ENCODE assay signal across 12 mouse cellular contexts in genomic region chr9:51883319-51883718, GRCm38 (mm10).
DNase-seq lines count a peak whose midpoint lies in the region; ATAC-seq and TF ChIP-seq lines count a peak whose summit lies in the region.
"Had no signal": no experiment of that assay in that cellular context is flagged by ENCODE, and none has a peak within 500 bp of the region (broad histone marks: within the 10 kb centered on the region; RNA-seq: fewer than 3 reads in every experiment).

No protein-coding gene starts in this region.

- no peak overlapping the region for H3K4me2 ChIP-seq in limb, embryonic 15.5 days
- H3K4me2 ChIP-seq: forebrain, embryonic 15.5 days had no signal

- H3K27ac ChIP-seq in embryonic fibroblast, embryonic 13.5 days (ENCODE audit: insufficient read depth, low read length) = peak overlapping the region; percentile 49
- peak overlapping the region; percentile 54; the same call in 1 of the 2 replicates for H3K27ac ChIP-seq in limb, embryonic 15.5 days
- H3K27ac ChIP-seq in thymus, adult 2 months (ENCODE audit: control insufficient read depth, insufficient read depth, low read length) = no peak overlapping the region
- H3K27ac ChIP-seq: forebrain, embryonic 15.5 days had no signal

- H3K4me3 ChIP-seq in lung, adult 2 months (replicated peaks; ENCODE audit: extremely low read depth, low read depth, low read length) = no peak overlapping the region
- H3K4me3 ChIP-seq in embryonic fibroblast, embryonic 13.5 days (ENCODE audit: insufficient read depth, low read length) = no peak overlapping the region
- H3K4me3 ChIP-seq in limb, embryonic 15.5 days = no peak overlapping the region
- no peak overlapping the region for H3K4me3 ChIP-seq in thymus, adult 2 months (ENCODE audit: control insufficient read depth, insufficient read depth, low read length)
- H3K4me3 ChIP-seq: forebrain, embryonic 15.5 days had no signal

- H3K27me3 ChIP-seq in limb, embryonic 15.5 days = no peaks in the 10 kb centered on the region
- H3K27me3 ChIP-seq in thymus, adult 2 months (ENCODE audit: control insufficient read depth, insufficient read depth, low read length) = no peaks in the 10 kb centered on the region
- H3K27me3 ChIP-seq: forebrain, embryonic 15.5 days had no signal

- ATAC-seq in limb, embryonic 15.5 days (ENCODE audit: insufficient number of reproducible peaks, low FRiP score, low TSS enrichment, low read depth) = 0 out of 2 replicates have a peak, but pooled peaks have one; percentile 19
- ATAC-seq: forebrain, embryonic 15.5 days had no signal

- no peaks in the 10 kb centered on the region for H3K36me3 ChIP-seq in limb, embryonic 15.5 days
- no peaks in the 10 kb centered on the region for H3K36me3 ChIP-seq in thymus, adult 2 months (ENCODE audit: control insufficient read depth, insufficient read depth, low read length)
- H3K36me3 ChIP-seq: forebrain, embryonic 15.5 days had no signal

- peak; percentile 10 to 24 for DNase-seq in lung, adult 18-20 months
- DNase-seq in lung, adult 2 months = no peak
- DNase-seq in adrenal gland, adult 2 months = peak; percentile 85
- no peak for DNase-seq in thymus, postnatal 14 days
- DNase-seq in thymus, adult 2 months = no peak
- DNase-seq: cerebellum, adult 2 months; kidney, adult 11 months; liver; thymus, postnatal 25 days had no signal

- 65% methylated on average over 4 of the region's 4 CpGs for WGBS in lung, adult 2 months
- WGBS in limb, embryonic 15.5 days = 51% methylated on average over 4 of the region's 4 CpGs
- 90% methylated on average over 4 of the region's 4 CpGs for WGBS in thymus, adult 2 months

- H3K9me3 ChIP-seq in limb, embryonic 15.5 days = no peaks in the 10 kb centered on the region
- H3K9me3 ChIP-seq: forebrain, embryonic 15.5 days had no signal

- H3K4me1 ChIP-seq in lung, adult 2 months (ENCODE audit: control insufficient read depth, insufficient read depth, low read length) = no peaks in the 10 kb centered on the region
- peaks cover 20% of the 10 kb centered on the region for H3K4me1 ChIP-seq in embryonic fibroblast, embryonic 13.5 days (ENCODE audit: control insufficient read depth, insufficient read depth, low read length)
- H3K4me1 ChIP-seq in limb, embryonic 15.5 days = peaks cover 4% of the 10 kb centered on the region
- H3K4me1 ChIP-seq in thymus, adult 2 months (replicated peaks; ENCODE audit: control insufficient read depth, insufficient read depth, low read length) = no peaks in the 10 kb centered on the region
- H3K4me1 ChIP-seq: forebrain, embryonic 15.5 days had no signal

- H3K9ac ChIP-seq in limb, embryonic 15.5 days = no peak overlapping the region
- H3K9ac ChIP-seq: forebrain, embryonic 15.5 days had no signal

- no peak for TF ChIP-seq CTCF in lung, adult 2 months (IDR thresholded peaks at IDR 0.05; ENCODE audit: insufficient read depth, low read length)
- TF ChIP-seq CTCF in embryonic fibroblast, embryonic 13.5 days (IDR thresholded peaks at IDR 0.05; ENCODE audit: borderline replicate concordance, insufficient read depth, low read length) = no peak
- no peak for TF ChIP-seq CTCF in thymus, adult 2 months (IDR thresholded peaks at IDR 0.05; ENCODE audit: borderline replicate concordance, control insufficient read depth, extremely low read depth, insufficient read depth, low read length, poor library complexity)

- TF ChIP-seq POLR2A in lung, adult 2 months (IDR thresholded peaks at IDR 0.05; ENCODE audit: borderline replicate concordance, extremely low read depth, low read depth, low read length) = no peak
- no peak for TF ChIP-seq POLR2A in embryonic fibroblast, embryonic 13.5 days (IDR thresholded peaks at IDR 0.05; ENCODE audit: low read depth, low read length)
- no peak for TF ChIP-seq POLR2A in thymus, adult 2 months (IDR thresholded peaks at IDR 0.05; ENCODE audit: control insufficient read depth, extremely low read depth, insufficient read depth, low read length, poor library complexity)

Comparison
In these comparisons a context has a peak if more than half of its experiments do, and no peak if none do; other contexts are left out.
1. DNase-seq: peak in lung, adult 18-20 months (2 of 2) and adrenal gland, adult 2 months (single experiment); none in lung, adult 2 months (single experiment), thymus, postnatal 14 days (single experiment) and thymus, adult 2 months (single experiment).